Mouse (Mus musculus) heart, embryonic 14.5 days (tissue): ENCODE data around the gene Ccdc63. TPM values are rescaled to one million over a fixed set of nuclear protein-coding genes. Genes with fewer than 3 reads are reported as not detected.

Source experiments
- ATAC-seq: fragments of 200-750 bp; cut with Nextera tagmentation; 2 replicates; pipeline ENCODE4 v1.8.0; 2017; ENCODE audit warnings: low read depth, moderate TSS enrichment; ENCODE audit not compliant: insufficient number of reproducible peaks, insufficient read depth, low FRiP score
- H3K27ac ChIP-seq, 2 experiments: fragments of 200-500 bp in 1 of 2; fragments of 300-500 bp in 1 of 2; sonication (generic) in 1 of 2; replicated peaks in 1 of 2; 2 replicates each; pipeline ENCODE4 v1.5.1; 2012 to 2014; ENCODE audit warnings: low read depth in 2 of 2, low read length in 2 of 2, control low read depth in 1 of 2, mild to moderate bottlenecking in 1 of 2, mixed read lengths in 1 of 2; ENCODE audit not compliant: control insufficient read depth in 1 of 2, insufficient read depth in 1 of 2
- H3K27me3 ChIP-seq: fragments of 300-500 bp; sonication (generic); 2 replicates; pipeline ENCODE4 v1.6.1; 2014; ENCODE audit warnings: mild to moderate bottlenecking, low read length, control low read depth; ENCODE audit not compliant: control insufficient read depth, insufficient read depth
- H3K36me3 ChIP-seq: fragments of 300-500 bp; sonication (generic); 2 replicates; pipeline ENCODE4 v1.6.1; 2014; ENCODE audit warnings: mild to moderate bottlenecking, control low read depth, low read length, mixed read lengths; ENCODE audit not compliant: control insufficient read depth, insufficient read depth
- H3K4me1 ChIP-seq, 2 experiments: fragments of 200-500 bp in 1 of 2; fragments of 300-500 bp in 1 of 2; sonication (generic) in 1 of 2; 2 replicates each; pipeline ENCODE4 v1.6.1; 2012 to 2014; ENCODE audit warnings: low read length in 2 of 2, control low read depth in 1 of 2, mixed read lengths in 1 of 2; ENCODE audit not compliant: control insufficient read depth in 2 of 2, insufficient read depth in 2 of 2
- H3K4me2 ChIP-seq: fragments of 300-500 bp; sonication (generic); 2 replicates; pipeline ENCODE4 v1.6.1; 2014; ENCODE audit warnings: mild to moderate bottlenecking, low read length
- H3K4me3 ChIP-seq, 2 experiments: fragments of 200-500 bp in 1 of 2; fragments of 300-500 bp in 1 of 2; sonication (generic) in 1 of 2; 2 replicates each; pipeline ENCODE4 v1.5.1; 2012 to 2014; ENCODE audit warnings: low read length in 2 of 2, mild to moderate bottlenecking in 2 of 2, control low read depth in 1 of 2, low read depth in 1 of 2, moderate library complexity in 1 of 2; ENCODE audit not compliant: control insufficient read depth in 1 of 2, insufficient read depth in 1 of 2
- H3K9ac ChIP-seq: fragments of 300-500 bp; sonication (generic); 2 replicates; pipeline ENCODE4 v1.6.1; 2014; ENCODE audit warnings: mild to moderate bottlenecking, low read length
- H3K9me3 ChIP-seq: fragments of 300-500 bp; sonication (generic); 2 replicates; pipeline ENCODE4 v1.6.1; 2016; ENCODE audit warnings: low read length, control low read depth; ENCODE audit not compliant: control insufficient read depth
- WGBS: fragments of 180-500 bp; shearing (Covaris S2); extraction: QIAGEN DNeasy Blood & Tissue Kit; methylation state at CpG from one replicate; pipeline ENCODE4 v1.1.7; 2014; 5-methylcytosine and 5-hydroxymethylcytosine counted together
- polyA plus RNA-seq: library from polyadenylated mRNA; unstranded; fragments of >200 nt; fragmentation: Nextera tagmentation; extraction: Ambion mirVana; gene quantifications from 2 replicates; pipeline ENCODE4 v1.2.1, GENCODE M21; 2014

Ccdc63 gene
- polyA plus RNA-seq, 1 experiment from 2014 or later, result 0.85 TPM

- H3K4me3 ChIP-seq, result peak overlapping the region; percentile 41 to 44
- no peaks in the 10 kb centered on the region for H3K27me3 ChIP-seq
- peaks cover 14 to 21% of the 10 kb centered on the region in 2 experiments for H3K4me1 ChIP-seq
- H3K9me3 ChIP-seq, result no peaks in the 10 kb centered on the region
- peak overlapping the region; percentile 92 for H3K4me2 ChIP-seq
- no peaks in the 10 kb centered on the region for H3K36me3 ChIP-seq
- peak overlapping the region; percentile 63 for H3K9ac ChIP-seq
- no peak for ATAC-seq
- H3K27ac ChIP-seq, result no peak overlapping the region
- WGBS, result 8% methylated on average over 34 of the region's 34 CpGs
Measured at GRCm38 (mm10) chr5:122131076-122132051, 9.3 kb downstream of the Ccdc63 start.

- no peak overlapping the region for H3K27ac ChIP-seq
- WGBS, result 75% methylated on average over 11 of the region's 11 CpGs
- no peak overlapping the region for H3K4me2 ChIP-seq
- no peak overlapping the region for H3K9ac ChIP-seq
- no peak for ATAC-seq
- H3K9me3 ChIP-seq, result no peaks in the 10 kb centered on the region
- no peaks in the 10 kb centered on the region for H3K27me3 ChIP-seq
- H3K4me3 ChIP-seq, result no peak overlapping the region
- H3K36me3 ChIP-seq, result no peaks in the 10 kb centered on the region
- H3K4me1 ChIP-seq, result peaks cover 7 to 13% of the 10 kb centered on the region in 2 experiments
Measured at GRCm38 (mm10) chr5:122130341-122130998, 10.2 kb downstream of the Ccdc63 start.

- ATAC-seq, result no peak
Measured at GRCm38 (mm10) chr5:122129068-122129655, 11.5 kb downstream of the Ccdc63 start.

GRCm38 (mm10) chr5:122125211-122125760 lies 15.3 kb downstream of the Ccdc63 start:
- no peak overlapping the region for H3K9ac ChIP-seq
- H3K4me3 ChIP-seq, result no peak overlapping the region
- H3K27ac ChIP-seq, result no peak overlapping the region
- no peak overlapping the region for H3K4me2 ChIP-seq
- no peaks in the 10 kb centered on the region for H3K27me3 ChIP-seq
- no peaks in the 10 kb centered on the region for H3K4me1 ChIP-seq
- no peak for ATAC-seq
- 69% methylated on average over 8 of the region's 8 CpGs for WGBS
- no peaks in the 10 kb centered on the region for H3K9me3 ChIP-seq
- H3K36me3 ChIP-seq, result no peaks in the 10 kb centered on the region

More at GRCm38 (mm10) chr5:122129068-122129655, 11.5 kb downstream of the Ccdc63 start:
- WGBS, result 29% methylated on average over 16 of the region's 16 CpGs
- Histone ChIP-seq H3K27ac (no peak overlapping the region), H3K9ac (peak overlapping the region; percentile 30; the same call in 1 of the 2 replicates), H3K27me3 (no peaks in the 10 kb centered on the region), H3K36me3 (no peaks in the 10 kb centered on the region), H3K4me3 (no peak overlapping the region), H3K9me3 (no peaks in the 10 kb centered on the region), H3K4me2 (peak overlapping the region; percentile 31; the same call in 1 of the 2 replicates), H3K4me1 (peaks cover 4 to 6% of the 10 kb centered on the region in 2 experiments)

- no peaks in the 10 kb centered on the region for H3K27me3 ChIP-seq
- 87% methylated on average over 6 of the region's 6 CpGs for WGBS
- no peak for ATAC-seq
Measured at GRCm38 (mm10) chr5:122116243-122116642, 24.4 kb downstream of the Ccdc63 start.

GRCm38 (mm10) chr5:122115266-122115763 lies 25.3 kb downstream of the Ccdc63 start:
- Histone ChIP-seq H3K4me2 (no peak overlapping the region), H3K4me1 (0 out of 4 replicates have a peak, but pooled peaks cover 0 to 5% of the 10 kb centered on the region in 2 experiments), H3K27ac (no peak overlapping the region), H3K36me3 (no peaks in the 10 kb centered on the region), H3K9ac (no peak overlapping the region), H3K27me3 (no peaks in the 10 kb centered on the region), H3K9me3 (no peaks in the 10 kb centered on the region), H3K4me3 (no peak overlapping the region)
- 93% methylated on average over 9 of the region's 9 CpGs for WGBS
- no peak for ATAC-seq

More at GRCm38 (mm10) chr5:122116243-122116642, 24.4 kb downstream of the Ccdc63 start:
- H3K27ac ChIP-seq, result no peak overlapping the region
- 0 out of 4 replicates have a peak, but pooled peaks cover 0 to 5% of the 10 kb centered on the region in 2 experiments for H3K4me1 ChIP-seq
- no peaks in the 10 kb centered on the region for H3K9me3 ChIP-seq
- H3K9ac ChIP-seq, result no peak overlapping the region
- H3K4me2 ChIP-seq, result no peak overlapping the region
- H3K36me3 ChIP-seq, result no peaks in the 10 kb centered on the region
- no peak overlapping the region for H3K4me3 ChIP-seq

- no peak overlapping the region for H3K9ac ChIP-seq
- H3K27ac ChIP-seq, result no peak overlapping the region
- H3K27me3 ChIP-seq, result no peaks in the 10 kb centered on the region
- WGBS, result 0% methylated on average over 2 of the region's 2 CpGs
- no peaks in the 10 kb centered on the region for H3K36me3 ChIP-seq
- ATAC-seq, result no peak
- H3K9me3 ChIP-seq, result no peaks in the 10 kb centered on the region
- peaks cover 2 to 5% of the 10 kb centered on the region in 2 experiments; a peak in 1 of 4 replicates for H3K4me1 ChIP-seq
- H3K4me3 ChIP-seq, result no peak overlapping the region
- H3K4me2 ChIP-seq, result no peak overlapping the region
Measured at GRCm38 (mm10) chr5:122114176-122114575, 26.4 kb downstream of the Ccdc63 start.
